Mouse (Mus musculus) CH12.LX (cell line): ENCODE data around the gene Tia1.

Experiments used
- CHD2 ChIP-seq: IDR thresholded peaks from 2 replicates; pipeline ENCODE4 v1.6.1; 2011; ENCODE audit warnings: low read length, improper control_type of control experiment
- CTCF ChIP-seq, 2 experiments: IDR thresholded peaks in 1 of 2; conservative IDR thresholded peaks in 1 of 2; 2 replicates each; pipeline ENCODE4 v1.5.1; 2011 to 2012; ENCODE audit warnings: low read depth in 2 of 2, low read length in 2 of 2, improper control_type of control experiment in 1 of 2, inconsistent platforms in 1 of 2, mild to moderate bottlenecking in 1 of 2, moderate library complexity in 1 of 2
- IRF4 ChIP-seq: IDR thresholded peaks from 2 replicates; pipeline ENCODE4 v1.6.1; 2014; ENCODE audit warnings: low read depth, mild to moderate bottlenecking, inconsistent platforms, low read length, improper control_type of control experiment
- MAFK ChIP-seq: IDR thresholded peaks from 2 replicates; pipeline ENCODE4 v1.6.1; 2011; ENCODE audit warnings: low read length, improper control_type of control experiment; ENCODE audit not compliant: insufficient replicate concordance
- POLR2A ChIP-seq: IDR thresholded peaks from 2 replicates; pipeline ENCODE4 v1.6.1; 2011; ENCODE audit warnings: low read depth, mild to moderate bottlenecking, improper control_type of control experiment, low read length
- RAD21 ChIP-seq: IDR thresholded peaks from 2 replicates; pipeline ENCODE4 v1.6.1; 2011; ENCODE audit warnings: low read depth, mild to moderate bottlenecking, low read length, improper control_type of control experiment, moderate library complexity
- ZC3H11A ChIP-seq: IDR thresholded peaks from 2 replicates; pipeline ENCODE4 v1.6.1; 2012; ENCODE audit warnings: low read depth, mild to moderate bottlenecking, inconsistent platforms, low read length, improper control_type of control experiment

GRCm38 (mm10) chr6:86364442-86365141 lies 39.4 kb upstream of the Tia1 start:
- TF ChIP-seq CHD2 (no peak), IRF4 (no peak), MAFK (no peak), ZC3H11A (peak; percentile 12; the same call in 1 of the 2 replicates), CTCF (conservative IDR thresholded peaks at IDR 0.05 in 1 of 2, IDR thresholded peaks at IDR 0.05 in 1 of 2; ENCODE audit: low read depth in 2 of 2, low read length in 2 of 2) (peak; percentile 90 to 97), RAD21 (peak; percentile 95), POLR2A (no peak)
